Mouse (Mus musculus) neutrophil, adult 65 days (primary cell): ENCODE data around the gene Ints7. TPM values are rescaled to one million over a fixed set of nuclear protein-coding genes. Genes with fewer than 3 reads are reported as not detected.

Experiments
- total RNA-seq: library from RNA; stranded (reverse); gene quantifications from 2 replicates; pipeline ENCODE4 v1.2.4, GENCODE M21; 2023

Ints7 gene
- 24.7 and 34.8 TPM in 2 replicates for total RNA-seq

DNA sequence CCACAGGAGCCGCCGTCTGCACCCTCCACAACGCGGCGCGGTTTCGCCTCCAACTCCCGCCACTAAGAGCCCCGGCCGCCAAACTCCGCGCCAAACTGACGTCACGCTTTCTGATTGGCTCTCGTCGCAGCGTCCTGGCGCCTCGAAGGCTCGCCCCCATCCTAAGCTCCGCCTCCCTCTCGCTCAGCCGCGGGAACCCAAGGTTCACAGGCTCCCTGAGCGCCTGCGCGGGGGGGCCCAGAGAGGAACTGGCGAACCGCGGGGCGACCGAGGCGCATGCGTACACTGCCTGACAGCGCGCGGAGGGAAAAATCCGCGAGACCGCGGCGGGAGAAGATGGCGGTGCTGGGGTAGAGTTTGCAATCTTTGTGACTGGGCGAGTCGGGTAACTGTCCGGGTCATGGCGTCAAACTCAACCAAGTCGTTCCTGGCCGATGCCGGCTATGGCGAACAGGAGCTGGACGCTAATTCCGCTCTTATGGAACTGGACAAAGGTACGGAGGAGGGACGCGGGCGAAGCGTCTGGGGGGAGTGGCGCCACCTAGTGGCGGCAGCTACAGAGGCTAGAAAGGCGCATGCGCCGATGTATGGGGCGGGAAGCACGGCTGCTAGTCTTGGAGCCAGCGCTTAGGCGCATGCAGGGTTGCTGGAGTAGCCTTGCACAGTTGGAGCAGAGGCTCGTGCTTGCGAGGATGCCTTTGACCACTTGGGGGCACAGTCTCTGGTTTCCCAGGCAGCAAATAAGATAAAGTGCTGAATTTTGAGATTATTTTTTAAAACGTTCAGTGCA, at the start of gene Ints7, which contains the start of gene Dtl:
TSS of gene Ints7 (plus strand) at position 179 of the 790 bp plus-strand sequence.
TSS of gene Dtl (minus strand) at position 87 of the 790 bp plus-strand sequence.

Other genes starting within 250 kb of the Ints7 start
- gene Tmem206, start 249.7 kb upstream of the Ints7 start, total RNA-seq = 2.9 and 3.3 TPM in 2 replicates
- 356 and 369 TPM in 2 replicates for gene Ppp2r5a, start 172.4 kb upstream of the Ints7 start, total RNA-seq
- gene Dtl, start 92 bp upstream of the Ints7 start, total RNA-seq = 35.7 and 50.7 TPM in 2 replicates
- 73.4 and 78.1 TPM in 2 replicates for gene Lpgat1, start 142.2 kb downstream of the Ints7 start, total RNA-seq
- gene Nek2, start 245.8 kb downstream of the Ints7 start, total RNA-seq = 19.7 and 27.1 TPM in 2 replicates